Mouse (Mus musculus) embryonic facial prominence, embryonic 12.5 days (tissue): ENCODE measurements around the gene Cd163. TPM values are rescaled to one million over a fixed set of nuclear protein-coding genes. Genes with fewer than 3 reads are reported as not detected.

Experiments used
- ATAC-seq: fragments of 200-750 bp; cut with Nextera tagmentation; 2 replicates; pipeline ENCODE4 v1.8.0; 2017; ENCODE audit not compliant: insufficient number of reproducible peaks, insufficient read depth, low FRiP score, low TSS enrichment
- H3K27ac ChIP-seq: fragments of 300-500 bp; sonication (generic); 2 replicates; pipeline ENCODE4 v1.5.1; 2016; ENCODE audit warnings: mild to moderate bottlenecking
- H3K27me3 ChIP-seq: fragments of 300-500 bp; sonication (generic); 2 replicates; pipeline ENCODE4 v1.6.1; 2016; ENCODE audit warnings: mild to moderate bottlenecking, moderate library complexity
- H3K36me3 ChIP-seq: fragments of 300-500 bp; sonication (generic); 2 replicates; pipeline ENCODE4 v1.6.1; 2016; ENCODE audit warnings: mild to moderate bottlenecking
- H3K4me1 ChIP-seq: fragments of 300-500 bp; sonication (generic); 2 replicates; pipeline ENCODE4 v1.6.1; 2016
- H3K4me2 ChIP-seq: fragments of 300-500 bp; sonication (generic); replicated peaks from 2 replicates; pipeline ENCODE4 v1.6.1; 2016; ENCODE audit warnings: mild to moderate bottlenecking, moderate library complexity
- H3K4me3 ChIP-seq: fragments of 300-500 bp; sonication (generic); 2 replicates; pipeline ENCODE4 v1.5.1; 2016; ENCODE audit warnings: mild to moderate bottlenecking
- H3K9ac ChIP-seq: fragments of 300-500 bp; sonication (generic); 2 replicates; pipeline ENCODE4 v1.6.1; 2016; ENCODE audit warnings: mild to moderate bottlenecking, moderate library complexity
- H3K9me3 ChIP-seq: fragments of 300-500 bp; sonication (generic); 2 replicates; pipeline ENCODE4 v1.6.1; 2016; ENCODE audit warnings: mild to moderate bottlenecking, moderate library complexity
- WGBS: fragments of 180-500 bp; shearing (Covaris S2); methylation state at CpG from one replicate; pipeline ENCODE4 v1.1.7; 2016; 5-methylcytosine and 5-hydroxymethylcytosine counted together
- polyA plus RNA-seq: library from polyadenylated mRNA; unstranded; fragments of >200 nt; fragmentation: Nextera tagmentation; extraction: Ambion mirVana; gene quantifications from 2 replicates; pipeline ENCODE4 v1.2.1, GENCODE M21; 2016

Gene Cd163
- polyA plus RNA-seq, 1 experiment from 2014 or later = not detected

- ATAC-seq = no peak
- WGBS = 80% methylated on average over 4 of the region's 4 CpGs
- Histone ChIP-seq H3K4me1 (no peaks in the 10 kb centered on the region), H3K9me3 (no peaks in the 10 kb centered on the region), H3K27ac (no peak overlapping the region), H3K4me2 (no peak overlapping the region), H3K9ac (no peak overlapping the region), H3K4me3 (no peak overlapping the region), H3K27me3 (no peaks in the 10 kb centered on the region), H3K36me3 (no peaks in the 10 kb centered on the region)
Observed at GRCm38 (mm10) chr6:124374683-124375082, 70.2 kb downstream of the Cd163 start.

- Histone ChIP-seq H3K4me3 (no peak overlapping the region), H3K9ac (no peak overlapping the region), H3K36me3 (no peaks in the 10 kb centered on the region), H3K9me3 (no peaks in the 10 kb centered on the region), H3K27me3 (no peaks in the 10 kb centered on the region), H3K4me1 (no peaks in the 10 kb centered on the region), H3K27ac (no peak overlapping the region), H3K4me2 (no peak overlapping the region)
- WGBS = 84% methylated on average over 11 of the region's 11 CpGs
- ATAC-seq = no peak
Observed at GRCm38 (mm10) chr6:124375435-124375884, 71.0 kb downstream of the Cd163 start.

- H3K9me3 ChIP-seq = no peaks in the 10 kb centered on the region
- H3K4me2 ChIP-seq = no peak overlapping the region
- ATAC-seq = no peak
- H3K27ac ChIP-seq = no peak overlapping the region
- H3K27me3 ChIP-seq = no peaks in the 10 kb centered on the region
- no peaks in the 10 kb centered on the region for H3K4me1 ChIP-seq
- no peak overlapping the region for H3K9ac ChIP-seq
- H3K36me3 ChIP-seq = no peaks in the 10 kb centered on the region
- H3K4me3 ChIP-seq = no peak overlapping the region
- WGBS = 85% methylated on average over 5 of the region's 5 CpGs
Observed at GRCm38 (mm10) chr6:124376311-124376710, 71.9 kb downstream of the Cd163 start.

- Histone ChIP-seq H3K27ac (no peak overlapping the region), H3K36me3 (no peaks in the 10 kb centered on the region), H3K9me3 (no peaks in the 10 kb centered on the region), H3K4me3 (no peak overlapping the region), H3K9ac (no peak overlapping the region), H3K27me3 (no peaks in the 10 kb centered on the region), H3K4me1 (no peaks in the 10 kb centered on the region), H3K4me2 (no peak overlapping the region)
- 64% methylated on average over 4 of the region's 4 CpGs for WGBS
- no peak for ATAC-seq
Observed at GRCm38 (mm10) chr6:124377494-124378255, 73.2 kb downstream of the Cd163 start.

- no peaks in the 10 kb centered on the region for H3K27me3 ChIP-seq
- no peaks in the 10 kb centered on the region for H3K4me1 ChIP-seq
- H3K36me3 ChIP-seq = no peaks in the 10 kb centered on the region
- no peak overlapping the region for H3K4me2 ChIP-seq
- 31% methylated on average over 10 of the region's 10 CpGs for WGBS
- ATAC-seq = no peak
- H3K4me3 ChIP-seq = no peak overlapping the region
- no peaks in the 10 kb centered on the region for H3K9me3 ChIP-seq
- no peak overlapping the region for H3K27ac ChIP-seq
- H3K9ac ChIP-seq = no peak overlapping the region
Observed at GRCm38 (mm10) chr6:124379331-124379730, 74.9 kb downstream of the Cd163 start.

Other genes starting within 250 kb of the Cd163 start
- gene Vmn2r27, start 72.8 kb upstream of the Cd163 start, polyA plus RNA-seq = not detected in 2 replicates
- 59.1 and 64.5 TPM in 2 replicates for gene Pex5, start 110.4 kb downstream of the Cd163 start, polyA plus RNA-seq
- gene Clstn3, start 160.1 kb downstream of the Cd163 start, polyA plus RNA-seq = 13.1 and 13.8 TPM in 2 replicates
- 0.24 and 0.45 TPM in 2 replicates for gene C1rl, start 188.5 kb downstream of the Cd163 start, polyA plus RNA-seq
- gene C1ra, start 207.7 kb downstream of the Cd163 start, polyA plus RNA-seq = 0.55 and 0.57 TPM in 2 replicates
- 1.1 and 1.4 TPM in 2 replicates for gene C1s1, start 237.7 kb downstream of the Cd163 start, polyA plus RNA-seq